ENCODE assay signal across 13 mouse cellular contexts in genomic region chr16:33666985-33667538, GRCm38 (mm10).
"Had no signal": no experiment of that assay in that cellular context is flagged by ENCODE, and none has a peak within 500 bp of the region (broad histone marks: within the 10 kb centered on the region; RNA-seq: fewer than 3 reads in every experiment).

No protein-coding gene starts in this region.

- H3K36me3 ChIP-seq: limb, embryonic 12.5 days; liver, embryonic 13.5 days; midbrain, embryonic 13.5 days; neural tube, embryonic 12.5 days; stomach, embryonic 15.5 days had no signal

- H3K4me2 ChIP-seq: limb, embryonic 12.5 days; liver, embryonic 13.5 days; midbrain, embryonic 13.5 days; neural tube, embryonic 12.5 days; stomach, embryonic 15.5 days had no signal

- H3K9me3 ChIP-seq: limb, embryonic 12.5 days; liver, embryonic 13.5 days; midbrain, embryonic 13.5 days; neural tube, embryonic 12.5 days; stomach, embryonic 15.5 days had no signal

- ATAC-seq: liver, postnatal 0 days; midbrain, embryonic 13.5 days had no signal

- H3K27me3 ChIP-seq: limb, embryonic 12.5 days; liver, embryonic 13.5 days; midbrain, embryonic 13.5 days; neural tube, embryonic 12.5 days; stomach, embryonic 15.5 days had no signal

- DNase-seq: kidney, adult 9 months; kidney, postnatal 36 days; layer of hippocampus, adult 9-11 months; layer of hippocampus, postnatal 36 days; liver; liver, embryonic 13.5 days; liver, postnatal 0 days; thymus, postnatal 4 days had no signal

- H3K4me1 ChIP-seq: limb, embryonic 12.5 days; liver, embryonic 13.5 days; midbrain, embryonic 13.5 days; neural tube, embryonic 12.5 days had no signal

- H3K27ac ChIP-seq: kidney, postnatal 0 days; limb, embryonic 12.5 days; liver, embryonic 13.5 days; midbrain, embryonic 13.5 days; neural tube, embryonic 12.5 days; stomach, embryonic 15.5 days had no signal

- H3K4me3 ChIP-seq: limb, embryonic 12.5 days; liver, embryonic 13.5 days; midbrain, embryonic 13.5 days; neural tube, embryonic 12.5 days; stomach, embryonic 15.5 days had no signal

- H3K9ac ChIP-seq: limb, embryonic 12.5 days; liver, embryonic 13.5 days; liver, postnatal 0 days; midbrain, embryonic 13.5 days; neural tube, embryonic 12.5 days; stomach, embryonic 15.5 days had no signal
